Mouse (Mus musculus) small intestine, adult 2 months (tissue): ENCODE measurements around the gene E130308A19Rik.

Experiments
- CTCF ChIP-seq: fragments of 200-500 bp; IDR thresholded peaks from 2 replicates; pipeline ENCODE4 v1.5.1; 2012; ENCODE audit warnings: low read depth, mild to moderate bottlenecking, control low read depth, inconsistent platforms, low read length, moderate library complexity, mixed read lengths; ENCODE audit not compliant: insufficient replicate concordance, insufficient read length; ENCODE audit errors: extremely low read depth
- POLR2A ChIP-seq: fragments of 200-500 bp; IDR thresholded peaks from 2 replicates; pipeline ENCODE4 v1.6.1; 2012; ENCODE audit warnings: low read depth, mild to moderate bottlenecking, control low read depth, inconsistent platforms, low read length, moderate library complexity

- no peak for TF ChIP-seq CTCF
- TF ChIP-seq POLR2A: no peak
Measured at GRCm38 (mm10) chr4:59644992-59645391, 19.0 kb downstream of the E130308A19Rik start.
